Mouse (Mus musculus) heart, postnatal 0 days (tissue): ENCODE results near the gene Apopt1. TPM values are rescaled to one million over a fixed set of nuclear protein-coding genes. Genes with fewer than 3 reads are reported as not detected.

ENCODE experiments used
- ATAC-seq: fragments of 200-750 bp; cut with Nextera tagmentation; 2 replicates; pipeline ENCODE4 v1.8.0; 2017; ENCODE audit warnings: low read depth, moderate number of reproducible peaks, moderate library complexity; ENCODE audit not compliant: insufficient read depth
- DNase-seq: peaks from one replicate; pipeline ENCODE4 v3.0.0-alpha.2; 2016; ENCODE audit warnings: low spot score
- H3K27ac ChIP-seq: fragments of 300-500 bp; sonication (generic); 2 replicates; pipeline ENCODE4 v1.5.1; 2014; ENCODE audit warnings: low read depth, mild to moderate bottlenecking
- H3K27me3 ChIP-seq: fragments of 300-500 bp; sonication (generic); 2 replicates; pipeline ENCODE4 v1.6.1; 2014; ENCODE audit warnings: low read length, mixed read lengths; ENCODE audit not compliant: control insufficient read depth, insufficient read depth
- H3K36me3 ChIP-seq: fragments of 300-500 bp; sonication (generic); replicated peaks from 2 replicates; pipeline ENCODE4 v1.6.1; 2014; ENCODE audit warnings: low read length, mixed read lengths; ENCODE audit not compliant: control insufficient read depth, insufficient read depth
- H3K4me1 ChIP-seq: fragments of 300-500 bp; sonication (generic); 2 replicates; pipeline ENCODE4 v1.6.1; 2014; ENCODE audit warnings: antibody characterized with exemption; ENCODE audit not compliant: control insufficient read depth, insufficient read depth
- H3K4me2 ChIP-seq: fragments of 300-500 bp; sonication (generic); 2 replicates; pipeline ENCODE4 v1.6.1; 2014; ENCODE audit warnings: low read depth, mild to moderate bottlenecking, low read length, moderate library complexity
- H3K4me3 ChIP-seq: fragments of 300-500 bp; sonication (generic); 2 replicates; pipeline ENCODE4 v1.5.1; 2014; ENCODE audit warnings: low read depth, low read length
- H3K9ac ChIP-seq: fragments of 300-500 bp; sonication (generic); replicated peaks from 2 replicates; pipeline ENCODE4 v1.6.1; 2014; ENCODE audit warnings: low read depth, low read length, mixed read lengths
- H3K9me3 ChIP-seq: fragments of 300-500 bp; sonication (generic); replicated peaks from 2 replicates; pipeline ENCODE4 v1.6.1; 2016; ENCODE audit warnings: low read length; ENCODE audit not compliant: control insufficient read depth
- CTCF ChIP-seq: IDR thresholded peaks from 2 replicates; pipeline ENCODE4 v1.5.1; 2016; ENCODE audit warnings: antibody characterized with exemption, control low read depth, low read depth
- EP300 ChIP-seq: IDR thresholded peaks from 2 replicates; pipeline ENCODE4 v1.6.1; 2016; ENCODE audit warnings: antibody characterized with exemption, low read depth
- WGBS: fragments of 180-500 bp; shearing (Covaris S2); extraction: QIAGEN DNeasy Blood & Tissue Kit; methylation state at CpG from one replicate; pipeline ENCODE4 v1.1.7; 2014; 5-methylcytosine and 5-hydroxymethylcytosine counted together
- polyA plus RNA-seq: library from polyadenylated mRNA; unstranded; fragments of >200 nt; fragmentation: Nextera tagmentation; extraction: Ambion mirVana; gene quantifications from 2 replicates; pipeline ENCODE4 v1.2.1, GENCODE M21; 2015
- total RNA-seq: library from RNA; depleted of rRNA; stranded (reverse); fragments of >200 nt; gene quantifications from 2 replicates; pipeline ENCODE4 v1.2.3, GENCODE M21; 2014; ENCODE audit warnings: low replicate concordance

The Apopt1 gene
- total and polyA plus RNA-seq, 2 experiments from 2014 or later: 18.5 to 58.9 TPM

DNA sequence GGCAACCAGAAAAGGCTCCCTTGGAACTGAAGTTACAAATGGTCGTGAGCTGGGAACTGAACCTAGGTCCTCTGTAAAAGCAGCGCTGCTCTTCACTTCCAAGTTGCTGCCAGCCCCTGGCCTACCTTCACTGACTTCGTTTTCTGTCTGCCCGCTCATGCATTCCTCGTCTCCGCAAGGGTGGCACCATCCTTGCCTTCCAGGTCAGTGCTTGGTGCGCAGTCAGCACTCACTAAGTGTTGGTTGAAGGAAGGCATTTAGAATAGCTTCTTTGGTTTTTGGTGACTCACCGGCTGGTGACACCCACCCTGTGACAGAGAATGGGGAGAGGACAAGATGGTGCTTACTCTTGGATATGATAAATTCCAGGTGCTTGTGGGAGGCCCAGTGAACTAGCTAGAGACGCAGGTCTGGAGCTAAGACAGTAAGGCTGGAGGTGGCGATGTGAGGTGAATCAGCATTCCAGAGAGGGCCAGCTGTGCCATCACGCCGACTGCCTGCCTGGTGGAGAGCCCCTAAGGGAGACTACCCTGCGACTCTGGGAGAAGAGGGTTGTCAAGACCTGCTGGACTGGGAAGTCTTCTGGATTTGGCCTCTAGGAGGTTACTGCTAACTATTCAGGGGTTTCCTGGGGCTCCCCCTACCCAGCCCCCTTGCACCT lies 49.7 kb downstream of the Apopt1 start:
- H3K4me2 ChIP-seq: no peak overlapping the region
- no peak for ATAC-seq
- TF ChIP-seq EP300: no peak
- TF ChIP-seq CTCF: no peak
- WGBS: 79% methylated on average over 13 of the region's 13 CpGs
- no peak for DNase-seq
- peaks cover 7% of the 10 kb centered on the region for H3K36me3 ChIP-seq
- no peak overlapping the region for H3K4me3 ChIP-seq
- no peaks in the 10 kb centered on the region for H3K27me3 ChIP-seq
- H3K4me1 ChIP-seq: peaks cover 33% of the 10 kb centered on the region
- H3K9ac ChIP-seq: no peak overlapping the region
- H3K27ac ChIP-seq: no peak overlapping the region
- no peaks in the 10 kb centered on the region for H3K9me3 ChIP-seq

DNA sequence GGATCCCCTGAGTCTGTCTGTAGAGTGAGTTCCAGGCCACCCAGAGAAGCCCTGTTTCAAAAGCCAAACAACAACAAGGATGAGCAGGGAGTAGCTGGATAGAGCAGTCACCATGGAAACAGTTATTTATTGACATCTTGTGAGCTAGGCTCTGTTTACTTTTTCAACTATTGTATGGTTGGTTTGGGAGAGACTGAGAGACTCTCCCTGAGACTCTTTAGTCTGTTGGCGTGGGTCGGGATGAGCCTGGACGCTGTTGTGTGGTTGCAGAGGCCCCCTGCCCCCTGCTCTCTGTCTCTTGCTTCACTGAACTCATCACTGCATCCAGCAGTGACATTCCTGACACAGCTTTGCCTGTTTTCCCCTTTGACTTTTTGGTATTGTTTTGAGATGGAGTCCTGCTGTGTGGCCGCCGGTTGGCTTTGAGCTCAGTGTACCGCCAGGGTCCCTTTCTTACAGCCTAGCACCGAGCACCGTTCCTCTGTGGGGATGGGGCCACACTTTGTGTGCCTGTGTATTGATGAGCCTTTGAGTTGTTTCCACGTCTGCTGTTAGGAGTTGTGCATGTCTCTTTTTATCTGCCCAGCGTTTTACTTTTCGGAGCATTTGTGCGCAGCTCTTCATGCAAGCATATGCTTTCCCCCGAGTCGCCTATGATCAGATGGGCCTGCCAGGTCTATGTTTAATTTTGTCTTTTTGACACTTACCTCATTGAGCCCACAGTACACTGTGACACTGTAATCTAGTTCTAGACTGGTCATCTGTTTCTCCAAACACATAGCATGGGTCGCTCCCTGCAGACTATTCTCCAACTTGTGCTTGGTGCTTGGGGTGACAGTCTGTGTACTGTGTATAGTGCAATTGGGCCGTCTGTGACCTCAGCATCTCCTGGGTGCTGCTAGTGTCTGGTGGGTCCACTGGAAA lies 53.5 kb downstream of the Apopt1 start:
- 35% methylated on average over 16 of the region's 16 CpGs for WGBS
- no peaks in the 10 kb centered on the region for H3K9me3 ChIP-seq
- H3K36me3 ChIP-seq: peaks cover 7% of the 10 kb centered on the region
- TF ChIP-seq EP300 (no peak), CTCF (no peak)
- peak overlapping the region; percentile 67 for H3K27ac ChIP-seq
- H3K27me3 ChIP-seq: no peaks in the 10 kb centered on the region
- ATAC-seq (peak; percentile 66; the same call in 1 of the 2 replicates), DNase-seq (peak; percentile 44)
- H3K4me2 ChIP-seq: peak overlapping the region; percentile 37
- peaks cover 28% of the 10 kb centered on the region for H3K4me1 ChIP-seq
- 0 out of 2 replicates have a peak overlapping the region, but pooled peaks have one; percentile 21 for H3K9ac ChIP-seq
- no peak overlapping the region for H3K4me3 ChIP-seq

DNA sequence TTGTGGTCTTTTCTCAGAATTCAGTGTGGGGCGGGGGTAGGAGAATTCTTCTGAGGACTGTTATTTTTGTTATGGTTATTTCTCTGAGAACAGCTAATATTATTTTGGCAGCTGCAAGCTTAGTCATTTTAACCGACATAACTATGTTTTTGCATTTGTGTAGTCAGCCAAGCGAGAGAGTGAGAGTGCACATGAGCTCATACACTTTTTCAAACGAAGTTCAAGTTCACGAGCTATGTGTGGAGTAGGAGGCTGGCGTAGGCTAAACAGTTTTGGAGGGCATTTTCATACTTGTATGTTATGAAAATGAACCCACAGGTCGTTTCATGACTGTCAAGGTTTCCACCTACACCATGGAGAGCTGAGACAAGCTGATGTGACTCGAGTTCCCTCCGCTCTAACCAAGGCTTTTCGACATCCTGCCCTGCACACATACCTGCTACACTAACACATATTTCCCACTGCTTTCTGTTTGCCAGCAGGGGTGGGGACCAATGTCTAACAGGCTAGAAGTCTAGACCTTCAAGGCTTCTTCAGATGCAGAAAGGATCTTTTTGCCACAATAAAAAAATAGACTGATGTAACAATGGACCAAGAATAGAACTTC lies 55.4 kb downstream of the Apopt1 start:
- H3K4me2 ChIP-seq: no peak overlapping the region
- H3K27ac ChIP-seq: 0 out of 2 replicates have a peak overlapping the region, but pooled peaks have one; percentile 0
- no peaks in the 10 kb centered on the region for H3K27me3 ChIP-seq
- H3K4me3 ChIP-seq: no peak overlapping the region
- 87% methylated on average over 10 of the region's 10 CpGs for WGBS
- peaks cover 15% of the 10 kb centered on the region for H3K36me3 ChIP-seq
- TF ChIP-seq CTCF: no peak
- TF ChIP-seq EP300: no peak
- peaks cover 28% of the 10 kb centered on the region for H3K4me1 ChIP-seq
- ATAC-seq (no peak), DNase-seq (no peak)
- H3K9ac ChIP-seq: no peak overlapping the region
- no peaks in the 10 kb centered on the region for H3K9me3 ChIP-seq

- DNase-seq: peak; percentile 76
- H3K9me3 ChIP-seq: no peaks in the 10 kb centered on the region
- H3K27ac ChIP-seq: peak overlapping the region; percentile 73
- no peak overlapping the region for H3K4me3 ChIP-seq
- H3K27me3 ChIP-seq: no peaks in the 10 kb centered on the region
- H3K9ac ChIP-seq: no peak overlapping the region
- WGBS: 23% methylated on average over 10 of the region's 10 CpGs
- TF ChIP-seq CTCF (peak; percentile 48), EP300 (no peak)
- no peak overlapping the region for H3K4me2 ChIP-seq
- peak; percentile 62 for ATAC-seq
- H3K4me1 ChIP-seq: peaks cover 28% of the 10 kb centered on the region
- peaks cover 24% of the 10 kb centered on the region for H3K36me3 ChIP-seq
Observed at GRCm38 (mm10) chr12:111769306-111769705, 56.2 kb downstream of the Apopt1 start.

DNA sequence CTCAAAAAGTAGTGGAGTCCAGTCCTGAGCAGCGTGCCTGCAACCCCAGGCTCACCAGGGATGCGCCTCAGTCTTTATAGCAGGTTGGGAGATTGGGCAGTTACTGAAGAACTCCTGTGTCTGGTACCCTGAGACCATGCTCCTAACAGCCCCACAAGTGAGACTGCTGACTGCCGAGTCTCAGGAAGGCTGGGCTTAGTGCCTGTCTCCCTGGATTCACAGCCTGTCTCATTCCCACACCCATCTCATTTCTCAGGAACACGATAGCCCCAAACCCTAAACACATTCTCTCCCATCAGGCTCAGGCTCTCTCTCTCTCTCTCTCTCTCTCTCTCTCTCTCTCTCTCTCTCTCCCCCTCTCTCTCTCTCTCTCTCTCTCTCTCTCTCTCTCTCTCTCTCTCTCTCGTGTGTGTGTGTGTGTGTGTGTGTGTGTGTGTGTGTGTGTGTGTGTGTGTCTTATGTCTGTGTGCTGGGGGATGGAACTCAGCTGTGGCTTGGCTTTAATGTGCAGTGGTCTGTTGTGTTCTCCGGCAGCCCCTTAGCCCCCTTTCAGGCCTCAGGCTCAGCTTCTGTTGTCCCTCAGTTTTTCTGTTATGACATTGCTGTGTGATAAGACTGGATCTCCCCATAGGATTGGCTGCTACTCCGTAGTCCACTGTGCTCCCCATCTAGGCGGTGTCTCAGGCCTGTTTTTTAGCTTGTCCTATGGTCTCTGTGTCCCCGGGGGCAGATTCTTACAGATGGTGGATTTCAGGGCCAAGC lies 56.9 kb downstream of the Apopt1 start:
- H3K27ac ChIP-seq: peak overlapping the region; percentile 73
- no peak overlapping the region for H3K4me3 ChIP-seq
- no peak overlapping the region for H3K9ac ChIP-seq
- H3K4me2 ChIP-seq: no peak overlapping the region
- TF ChIP-seq EP300: no peak
- no peak for TF ChIP-seq CTCF
- DNase-seq (no peak), ATAC-seq (no peak)
- no peaks in the 10 kb centered on the region for H3K9me3 ChIP-seq
- H3K4me1 ChIP-seq: peaks cover 28% of the 10 kb centered on the region
- WGBS: 36% methylated on average over 9 of the region's 9 CpGs
- no peaks in the 10 kb centered on the region for H3K27me3 ChIP-seq
- peaks cover 31% of the 10 kb centered on the region for H3K36me3 ChIP-seq
